Mouse (Mus musculus) small intestine, adult 2 months (tissue): ENCODE measurements at regions not wholly inside any gene's neighbourhood (a gene's known extent, or its start where the extent isn't known, plus 50 kb on each side); places are given as distances from the start of the nearest gene placed in this dataset.

Experiments
- H3K27ac ChIP-seq: fragments of 200-500 bp; 2 replicates; pipeline ENCODE4 v1.5.1; 2012; ENCODE audit warnings: low read depth, low read length, control low read depth, inconsistent platforms; ENCODE audit not compliant: insufficient read depth
- H3K27me3 ChIP-seq: fragments of 200-500 bp; 2 replicates; pipeline ENCODE4 v1.6.1; 2012; ENCODE audit warnings: mild to moderate bottlenecking, moderate library complexity, low read length, inconsistent platforms; ENCODE audit not compliant: control insufficient read depth, insufficient read depth
- H3K36me3 ChIP-seq: fragments of 200-500 bp; 2 replicates; pipeline ENCODE4 v1.6.1; 2012; ENCODE audit warnings: mild to moderate bottlenecking, low read length, control low read depth, inconsistent platforms; ENCODE audit not compliant: control insufficient read depth, insufficient read depth
- H3K4me1 ChIP-seq: fragments of 200-500 bp; 2 replicates; pipeline ENCODE4 v1.6.1; 2012; ENCODE audit warnings: low read length, inconsistent platforms, mixed read lengths; ENCODE audit not compliant: control insufficient read depth, insufficient read depth, insufficient read length
- H3K4me3 ChIP-seq: fragments of 200-500 bp; 2 replicates; pipeline ENCODE4 v1.5.1; 2012; ENCODE audit warnings: low read depth, mild to moderate bottlenecking, control low read depth, inconsistent platforms, low read length, moderate library complexity
- CTCF ChIP-seq: fragments of 200-500 bp; IDR thresholded peaks from 2 replicates; pipeline ENCODE4 v1.5.1; 2012; ENCODE audit warnings: low read depth, mild to moderate bottlenecking, control low read depth, inconsistent platforms, low read length, moderate library complexity, mixed read lengths; ENCODE audit not compliant: insufficient replicate concordance, insufficient read length; ENCODE audit errors: extremely low read depth
- POLR2A ChIP-seq: fragments of 200-500 bp; IDR thresholded peaks from 2 replicates; pipeline ENCODE4 v1.6.1; 2012; ENCODE audit warnings: low read depth, mild to moderate bottlenecking, control low read depth, inconsistent platforms, low read length, moderate library complexity
- WGBS: fragments of 180-500 bp; shearing (Covaris S2); methylation state at CpG from one replicate; pipeline ENCODE4 v1.1.7; 2018; 5-methylcytosine and 5-hydroxymethylcytosine counted together

- Histone ChIP-seq H3K36me3 (no peaks in the 10 kb centered on the region), H3K4me3 (no peak overlapping the region), H3K27ac (no peak overlapping the region), H3K27me3 (no peaks in the 10 kb centered on the region), H3K4me1 (no peaks in the 10 kb centered on the region)
- no peak for TF ChIP-seq CTCF
- no peak for TF ChIP-seq POLR2A
- WGBS, result 86% methylated on average over 17 of the region's 17 CpGs
Observed at GRCm38 (mm10) chr12:106399085-106399484, 389.1 kb downstream of the Vrk1 start.

- H3K4me1 ChIP-seq, result no peaks in the 10 kb centered on the region
- no peaks in the 10 kb centered on the region for H3K27me3 ChIP-seq
- 74% methylated on average over 7 of the region's 7 CpGs for WGBS
- no peak for TF ChIP-seq POLR2A
- no peak for TF ChIP-seq CTCF
- no peaks in the 10 kb centered on the region for H3K36me3 ChIP-seq
- no peak overlapping the region for H3K4me3 ChIP-seq
- no peak overlapping the region for H3K27ac ChIP-seq
Observed at GRCm38 (mm10) chr12:106411075-106411474, 401.0 kb downstream of the Vrk1 start.

GRCm38 (mm10) chr12:106426631-106427030 lies 416.6 kb downstream of the Vrk1 start:
- Histone ChIP-seq H3K4me1 (no peaks in the 10 kb centered on the region), H3K27ac (no peak overlapping the region), H3K27me3 (no peaks in the 10 kb centered on the region), H3K4me3 (no peak overlapping the region), H3K36me3 (no peaks in the 10 kb centered on the region)
- no peak for TF ChIP-seq CTCF
- no peak for TF ChIP-seq POLR2A
- WGBS, result 69% methylated on average over 4 of the region's 4 CpGs

GRCm38 (mm10) chr12:106429991-106430390 lies 420.0 kb downstream of the Vrk1 start:
- H3K36me3 ChIP-seq, result no peaks in the 10 kb centered on the region
- no peak overlapping the region for H3K4me3 ChIP-seq
- H3K27me3 ChIP-seq, result no peaks in the 10 kb centered on the region
- TF ChIP-seq CTCF (no peak), POLR2A (no peak)
- no peak overlapping the region for H3K27ac ChIP-seq
- WGBS, result 40% methylated on average over 7 of the region's 7 CpGs
- no peaks in the 10 kb centered on the region for H3K4me1 ChIP-seq

GRCm38 (mm10) chr12:106445151-106445550 lies 435.1 kb downstream of the Vrk1 start:
- no peak for TF ChIP-seq CTCF
- TF ChIP-seq POLR2A, result no peak
- H3K36me3 ChIP-seq, result no peaks in the 10 kb centered on the region
- H3K27ac ChIP-seq, result no peak overlapping the region
- no peaks in the 10 kb centered on the region for H3K27me3 ChIP-seq
- H3K4me1 ChIP-seq, result no peaks in the 10 kb centered on the region
- 88% methylated on average over 7 of the region's 7 CpGs for WGBS
- H3K4me3 ChIP-seq, result no peak overlapping the region

- no peaks in the 10 kb centered on the region for H3K36me3 ChIP-seq
- H3K27ac ChIP-seq, result no peak overlapping the region
- no peaks in the 10 kb centered on the region for H3K27me3 ChIP-seq
- WGBS, result 61% methylated on average over 10 of the region's 10 CpGs
- no peaks in the 10 kb centered on the region for H3K4me1 ChIP-seq
- no peak overlapping the region for H3K4me3 ChIP-seq
- no peak for TF ChIP-seq POLR2A
Observed at GRCm38 (mm10) chr12:106445976-106446375, 435.9 kb downstream of the Vrk1 start.

- 79% methylated on average over 20 of the region's 20 CpGs for WGBS
- Histone ChIP-seq H3K4me1 (no peaks in the 10 kb centered on the region), H3K27me3 (no peaks in the 10 kb centered on the region), H3K36me3 (no peaks in the 10 kb centered on the region), H3K27ac (no peak overlapping the region), H3K4me3 (no peak overlapping the region)
- TF ChIP-seq CTCF (no peak), POLR2A (no peak)
Observed at GRCm38 (mm10) chr12:106446876-106447532, 437.0 kb downstream of the Vrk1 start.
